Mouse (Mus musculus): ENCODE results near the gene Hist2h4.
A peak's percentile ranks its signal among the peaks of the same experiment; 100 is the strongest.
"Not testable (repeated sequence)": the region's sequence is repeated elsewhere in the genome, so short reads cannot be mapped to it uniquely, and the experiment has no call there.

Gene Hist2h4

GRCm38 (mm10) chr3:96268776-96269378 is 5.8 kb upstream of the Hist2h4 start:
- DNase-seq: peak; percentile 44 to 53

- DNase-seq: peak; percentile 79 to 82
Measured at GRCm38 (mm10) chr3:96268051-96268775, 5.1 kb upstream of the Hist2h4 start, which contains the start of gene Hist2h3b. Hist2h3b (plus strand) TSS chr3:96268654.

GRCm38 (mm10) chr3:96267541-96267940 is 4.4 kb upstream of the Hist2h4 start:
- no peak for DNase-seq

DNA sequence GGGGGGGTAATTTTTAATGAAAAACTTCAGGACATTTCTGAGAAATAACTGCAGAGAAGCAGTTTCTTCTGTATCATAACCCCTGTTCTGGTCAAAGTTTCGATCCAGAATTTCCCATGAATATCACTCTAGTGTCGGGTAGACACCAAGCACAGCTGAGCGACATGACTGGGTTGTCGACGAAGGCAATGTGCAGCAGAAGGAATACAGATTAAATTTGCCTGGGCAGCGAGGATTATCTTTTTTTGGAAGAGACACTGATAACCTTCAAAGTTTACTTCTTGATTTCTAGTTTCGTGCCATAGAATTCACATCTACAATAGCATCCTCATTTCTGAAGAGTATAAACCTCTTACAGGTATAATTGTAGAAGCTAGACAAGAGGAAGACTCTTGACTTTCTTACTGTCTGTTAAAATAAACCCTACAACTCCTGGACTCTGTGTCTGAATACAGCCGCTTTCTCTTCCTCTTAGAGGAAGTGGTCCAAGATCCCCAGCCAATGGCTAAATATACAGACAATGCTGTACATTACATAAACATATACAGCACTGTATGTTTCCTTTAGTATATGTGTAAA is 3.1 kb upstream of the Hist2h4 start:
- no peak for DNase-seq

DNA sequence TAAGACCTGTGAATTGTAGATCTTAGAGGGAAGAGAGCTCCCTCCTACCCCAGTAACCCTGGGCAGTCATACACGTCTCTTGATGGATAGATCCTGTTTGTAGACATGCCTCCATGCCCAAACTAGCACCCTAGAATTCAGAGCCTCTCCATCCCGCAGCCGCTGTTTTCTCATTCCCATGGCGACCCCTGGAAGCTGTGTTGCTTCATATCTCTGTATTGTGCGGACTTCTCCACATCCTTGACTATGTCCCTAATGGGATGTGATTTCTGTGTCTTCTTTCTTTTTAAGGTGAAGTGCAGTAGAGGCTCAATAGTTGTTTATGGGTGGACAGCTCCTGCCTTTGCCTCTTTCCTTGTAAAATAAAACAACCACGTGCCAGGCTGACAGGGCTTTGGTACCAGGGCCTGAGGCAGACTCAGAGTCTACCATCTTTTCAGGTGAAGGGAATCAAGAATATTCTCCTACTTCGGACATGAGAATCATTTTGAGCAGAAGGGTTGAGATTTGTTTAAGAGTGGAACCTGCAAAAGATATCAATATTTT is 1.4 kb upstream of the Hist2h4 start:
- peak in 1 of 2 experiments; percentile 27 for DNase-seq

DNA sequence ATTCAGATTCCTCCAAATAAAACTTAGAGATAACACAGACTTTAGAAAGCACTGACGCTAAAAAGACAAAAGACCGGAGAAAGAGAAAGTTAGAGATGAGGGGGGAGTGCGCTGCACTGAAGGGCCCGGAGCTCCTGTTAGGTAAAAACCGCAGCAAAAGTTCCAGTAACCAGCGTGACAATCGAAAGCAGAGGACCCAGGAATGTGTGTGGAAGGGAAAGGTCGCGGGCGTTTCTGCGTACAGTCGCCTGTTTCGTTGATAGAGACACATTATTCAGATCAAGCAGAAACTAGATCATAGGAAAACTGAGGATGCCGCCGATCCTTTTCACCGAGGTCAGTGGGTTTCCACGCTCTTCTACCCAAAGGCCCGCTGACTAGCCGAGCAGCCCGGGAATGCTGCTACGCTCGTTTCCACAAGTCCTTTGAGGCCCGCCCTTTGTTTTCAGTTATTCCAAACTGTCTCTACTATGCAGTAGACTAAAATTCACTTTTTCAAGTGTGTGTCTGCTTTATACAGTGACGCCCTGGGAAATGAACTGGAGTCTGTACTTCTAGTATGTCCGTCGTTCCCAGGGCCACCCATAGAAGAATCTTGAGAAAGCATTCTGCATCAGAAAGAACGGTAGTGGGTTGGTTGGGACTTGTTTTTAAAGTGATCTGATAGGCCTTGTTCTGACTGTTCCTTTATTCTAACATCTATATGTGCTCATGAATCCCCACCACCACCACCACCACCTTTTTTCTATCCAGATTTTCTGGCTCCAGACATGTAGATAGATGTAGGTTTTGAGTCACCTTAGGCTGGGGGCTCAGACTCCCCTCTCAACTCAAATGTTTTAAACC is 670 bp upstream of the Hist2h4 start:
- peak; percentile 56 to 60 for DNase-seq

GRCm38 (mm10) chr3:96262216-96262875 is 765 bp downstream of the Hist2h4 start:
- peak; percentile 46 to 58 for DNase-seq

GRCm38 (mm10) chr3:96261623-96262022 is 1.5 kb downstream of the Hist2h4 start:
- DNase-seq: no peak

DNA sequence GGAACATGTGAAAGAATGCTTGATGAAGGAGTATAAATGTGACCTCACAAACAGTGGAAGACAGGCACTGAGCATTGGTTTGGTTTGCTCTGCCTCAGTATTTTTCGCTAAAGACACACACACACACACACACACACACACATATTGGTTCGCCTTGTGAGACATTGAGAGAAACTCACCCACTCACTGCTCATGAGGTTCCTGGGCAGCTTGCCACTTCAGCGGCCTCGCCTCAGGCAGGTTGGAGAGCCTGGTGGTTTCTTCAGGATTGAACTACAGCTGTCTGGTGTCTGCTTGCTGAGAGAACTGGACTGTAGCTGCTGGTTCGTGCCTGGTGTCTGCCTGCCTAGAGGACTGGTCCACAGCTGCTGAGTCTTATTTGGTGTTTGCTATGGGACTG is 2.9 kb downstream of the Hist2h4 start:
- DNase-seq: no peak

- no peak for DNase-seq
Measured at GRCm38 (mm10) chr3:96257190-96257589, 5.9 kb downstream of the Hist2h4 start.

- DNase-seq: no peak
Measured at GRCm38 (mm10) chr3:96255926-96256593, 7.1 kb downstream of the Hist2h4 start.

DNA sequence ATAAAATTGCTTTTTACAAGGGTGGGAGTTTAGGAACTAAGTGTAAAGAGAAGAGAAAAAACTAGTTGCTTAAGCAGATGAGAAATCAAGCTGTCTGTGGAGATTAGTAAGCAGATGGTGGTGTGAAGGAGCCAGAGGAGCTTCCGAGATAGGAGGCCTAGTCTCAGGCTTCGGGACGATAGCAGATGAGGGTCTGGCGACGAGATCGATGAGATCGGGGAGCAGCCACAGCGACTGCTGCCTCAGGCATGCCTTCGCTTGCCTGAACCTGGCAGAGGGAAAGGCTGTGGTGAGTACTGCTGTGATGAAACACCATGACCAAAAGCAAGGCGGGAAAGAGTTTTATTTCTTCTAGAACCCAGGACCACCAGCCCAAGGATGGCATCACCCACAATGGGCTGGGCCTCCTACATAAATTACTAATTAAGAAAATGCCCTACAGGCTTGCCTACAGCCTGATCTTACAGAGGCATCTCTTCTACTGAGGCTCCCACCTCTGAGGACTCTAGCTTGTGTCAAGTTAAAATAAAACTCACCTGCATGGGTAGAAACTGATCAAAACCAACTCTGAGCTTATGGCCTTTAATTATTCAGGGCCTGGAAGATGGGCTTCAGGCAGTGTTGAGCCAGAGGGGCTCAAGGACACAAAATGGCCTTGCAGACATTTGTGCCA is 8.3 kb downstream of the Hist2h4 start:
- DNase-seq: no peak

DNA sequence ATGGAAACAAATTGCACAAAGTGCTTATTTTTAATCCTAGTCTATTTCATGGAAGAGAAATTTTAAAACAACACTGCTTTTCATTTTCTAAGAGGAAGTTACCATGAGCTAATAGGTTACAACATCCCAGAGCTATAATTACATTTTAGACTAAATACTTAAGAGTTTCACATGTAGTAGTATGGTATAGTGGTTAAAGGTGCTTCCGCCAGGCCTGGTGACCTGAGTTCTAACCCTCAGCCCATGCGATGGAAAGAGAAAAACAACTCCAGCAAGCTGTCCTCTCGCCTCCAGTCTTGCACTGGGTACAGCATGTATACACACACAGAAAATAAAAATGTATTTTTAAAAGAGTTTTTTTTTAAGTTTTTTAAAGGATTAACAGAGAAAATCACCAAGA is 11.3 kb downstream of the Hist2h4 start:
- no peak for DNase-seq

GRCm38 (mm10) chr3:96250890-96251289 is 12.2 kb downstream of the Hist2h4 start:
- no peak for DNase-seq

GRCm38 (mm10) chr3:96249034-96249345 is 14.1 kb downstream of the Hist2h4 start:
- DNase-seq: peak in 1 of 2 experiments; percentile 45

- no peak for DNase-seq
Measured at GRCm38 (mm10) chr3:96248141-96249033, 14.7 kb downstream of the Hist2h4 start.

DNA sequence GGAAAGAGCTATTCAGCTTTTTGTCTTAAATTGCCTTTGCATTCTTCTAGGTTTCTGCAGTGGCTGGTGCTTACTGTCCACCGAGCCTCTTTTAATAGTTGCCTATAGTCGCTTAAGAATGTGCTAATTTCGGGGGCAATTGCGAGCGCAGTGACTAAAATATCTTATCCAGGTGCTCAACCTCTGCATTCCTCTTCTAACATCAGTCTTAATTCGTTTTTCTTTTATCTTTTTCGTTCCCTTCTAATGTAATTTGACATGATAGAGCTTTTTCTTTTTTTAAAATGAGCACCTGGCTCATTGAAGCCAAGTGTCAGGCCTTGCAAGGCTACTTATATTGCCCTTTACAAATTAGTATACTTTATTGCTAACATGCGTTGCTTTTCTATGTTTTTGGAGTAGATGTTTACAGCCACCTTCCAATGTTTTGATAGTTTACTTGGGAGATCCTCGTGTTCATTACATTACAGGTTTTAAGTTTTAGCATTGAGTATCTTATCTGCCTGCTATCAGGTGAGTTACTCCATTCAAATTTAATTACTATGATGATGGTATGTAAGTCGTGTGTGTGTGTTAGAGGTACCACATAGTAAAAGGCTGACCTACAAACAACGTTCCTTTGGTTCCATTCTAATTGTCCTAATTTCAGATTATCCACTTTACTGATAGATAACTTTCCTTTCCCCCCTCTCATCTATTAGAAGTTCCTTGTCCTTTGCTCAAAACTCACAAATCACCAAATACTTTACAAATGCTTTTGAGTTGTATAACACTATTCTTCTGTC is 15.6 kb downstream of the Hist2h4 start:
- DNase-seq: no peak

- not testable (repeated sequence) for DNase-seq
Measured at GRCm38 (mm10) chr3:96246427-96246856, 16.7 kb downstream of the Hist2h4 start, which contains the start of gene Hist2h3c1. Hist2h3c1 (plus strand) TSS chr3:96246685.

DNA sequence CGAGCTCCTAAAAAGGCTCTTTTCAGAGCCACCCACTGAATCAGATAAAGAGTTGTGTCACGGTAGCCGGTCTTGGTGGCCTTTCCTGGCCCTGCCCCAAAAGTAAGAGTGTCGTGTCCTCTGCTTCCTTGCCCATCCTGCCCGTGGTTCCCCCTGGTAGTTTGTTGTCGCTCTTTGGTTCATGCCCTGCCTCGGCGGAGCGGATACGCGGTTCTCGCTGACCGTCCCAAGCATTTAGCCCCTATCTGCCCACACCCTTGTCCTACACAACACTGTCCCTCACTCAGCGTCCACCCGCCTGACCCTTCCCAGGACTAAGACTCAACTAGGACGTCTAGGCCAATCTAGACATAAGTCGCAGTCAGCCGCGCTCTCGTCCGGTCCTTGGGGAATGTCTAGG is 17.1 kb downstream of the Hist2h4 start:
- DNase-seq: peak in 1 of 2 experiments; percentile 20
